Mouse (Mus musculus): Measurements from ENCODE around the gene Map7d1. TPM values are rescaled to one million over a fixed set of nuclear protein-coding genes. Genes with fewer than 3 reads are reported as not detected.

The Map7d1 gene
- total and polyA plus RNA-seq, 2 experiments from 2014 or later, result 71.1 to 115 TPM

- ATAC-seq (no peak), DNase-seq (no peak)
- Histone ChIP-seq H3K4me3 (ENCODE audit: low read depth, low read length) (peak overlapping the region; percentile 95), H3K9me3 (ENCODE audit: low read length) (no peaks in the 10 kb centered on the region), H3K9ac (peak overlapping the region; percentile 60), H3K4me1 (ENCODE audit: insufficient read depth) (peaks cover 15% of the 10 kb centered on the region), H3K36me3 (ENCODE audit: insufficient read depth) (no peaks in the 10 kb centered on the region), H3K4me2 (ENCODE audit: low read depth) (peak overlapping the region; percentile 63), H3K27me3 (ENCODE audit: insufficient read depth, low read length) (no peaks in the 10 kb centered on the region), H3K27ac (ENCODE audit: low read depth, low read length) (peak overlapping the region; percentile 86)
- no peak for TF ChIP-seq CTCF (IDR thresholded peaks at IDR 0.05; ENCODE audit: low read depth)
- WGBS, result 74% methylated on average over 10 of the region's 10 CpGs
Observed at GRCm38 (mm10) chr4:126203336-126203895, 52.7 kb downstream of the Map7d1 start.

DNA sequence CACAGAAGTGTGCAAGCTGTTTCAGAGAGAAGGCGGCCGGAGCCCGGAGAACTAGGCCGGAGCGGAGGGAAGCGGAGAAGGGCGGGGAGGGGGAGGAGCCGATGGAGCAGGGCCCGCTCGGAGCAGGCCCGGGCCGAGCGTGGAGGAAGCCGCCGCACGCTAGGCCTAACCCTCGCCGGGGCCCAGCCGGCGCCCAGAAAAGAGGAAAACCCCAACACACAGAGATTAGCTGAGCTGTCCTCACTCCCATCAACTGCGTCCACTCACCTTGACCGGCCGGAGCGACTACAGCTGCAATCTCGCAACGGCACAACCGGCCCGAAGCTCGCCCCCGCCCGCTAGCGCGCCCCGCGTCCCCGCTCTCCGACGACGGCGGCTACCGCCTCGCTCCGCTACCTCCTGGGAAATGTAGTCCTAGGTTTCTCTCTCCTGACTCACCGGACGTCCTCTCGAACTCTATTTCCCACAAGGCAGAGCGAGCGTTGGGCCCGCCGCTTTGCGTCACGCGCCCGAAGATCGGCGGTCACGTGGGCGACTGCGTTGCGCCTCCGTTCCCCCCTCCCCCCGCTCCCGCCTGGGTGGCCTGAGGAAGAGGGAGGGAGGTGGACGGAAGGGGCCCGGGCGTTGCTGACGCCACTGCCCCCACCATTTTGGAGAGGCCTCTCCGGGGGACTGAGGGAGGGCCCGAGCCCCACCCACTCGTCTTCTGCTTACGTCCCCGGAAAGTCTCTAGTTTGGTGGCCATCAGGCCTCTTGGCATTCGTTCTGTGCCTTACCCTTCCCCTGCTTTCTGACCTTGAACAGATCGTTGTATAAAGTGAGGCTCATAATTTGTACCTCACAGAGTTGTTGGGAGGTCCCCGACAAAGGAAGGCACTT is 53.6 kb downstream of the Map7d1 start, which contains the start of gene Thrap3:
Gene Thrap3 (minus strand): TSS at position 458 of the 879 bp plus-strand sequence.
- Histone ChIP-seq H3K36me3 (ENCODE audit: insufficient read depth) (no peaks in the 10 kb centered on the region), H3K9ac (peak within 1 kb of the TSS; percentile 81), H3K9me3 (ENCODE audit: low read length) (no peaks in the 10 kb centered on the region), H3K4me1 (ENCODE audit: insufficient read depth) (peaks cover 15% of the 10 kb centered on the region), H3K27me3 (ENCODE audit: insufficient read depth, low read length) (no peaks in the 10 kb centered on the region), H3K27ac (ENCODE audit: low read depth, low read length) (peak within 1 kb of the TSS; percentile 93), H3K4me2 (ENCODE audit: low read depth) (peak within 1 kb of the TSS; percentile 63), H3K4me3 (ENCODE audit: low read depth, low read length) (peak within 1 kb of the TSS; percentile 95)
- 3% methylated on average over 64 of the region's 75 CpGs for WGBS
- ATAC-seq (peak; percentile 99), DNase-seq (peak; percentile 98)
- no peak for TF ChIP-seq CTCF (IDR thresholded peaks at IDR 0.05; ENCODE audit: low read depth)

- peak; percentile 44; the same call in 1 of the 2 replicates for TF ChIP-seq CTCF (IDR thresholded peaks at IDR 0.05; ENCODE audit: low read depth)
- Histone ChIP-seq H3K4me2 (ENCODE audit: low read depth) (peak overlapping the region; percentile 60), H3K27ac (ENCODE audit: low read depth, low read length) (peak overlapping the region; percentile 93), H3K4me3 (ENCODE audit: low read depth, low read length) (peak overlapping the region; percentile 95), H3K9ac (peak overlapping the region; percentile 81), H3K4me1 (ENCODE audit: insufficient read depth) (peaks cover 15% of the 10 kb centered on the region), H3K9me3 (ENCODE audit: low read length) (no peaks in the 10 kb centered on the region), H3K36me3 (ENCODE audit: insufficient read depth) (no peaks in the 10 kb centered on the region), H3K27me3 (ENCODE audit: insufficient read depth, low read length) (no peaks in the 10 kb centered on the region)
- under 1% methylated on average over 28 of the region's 28 CpGs for WGBS
- DNase-seq (peak; percentile 43), ATAC-seq (no peak)
Observed at GRCm38 (mm10) chr4:126201514-126202302, 54.4 kb downstream of the Map7d1 start.

- 77% methylated on average over 2 of the region's 2 CpGs for WGBS
- H3K27me3 ChIP-seq (ENCODE audit: insufficient read depth, low read length), result no peaks in the 10 kb centered on the region
- no peak for DNase-seq
- no peak overlapping the region; the same call in 1 of the 2 replicates for H3K9ac ChIP-seq
- peak overlapping the region; percentile 95 for H3K4me3 ChIP-seq (ENCODE audit: low read depth, low read length)
- no peaks in the 10 kb centered on the region for H3K9me3 ChIP-seq (ENCODE audit: low read length)
- no peak for ATAC-seq
- peak overlapping the region; percentile 60 for H3K4me2 ChIP-seq (ENCODE audit: low read depth)
- H3K27ac ChIP-seq (ENCODE audit: low read depth, low read length), result no peak overlapping the region
- H3K36me3 ChIP-seq (ENCODE audit: insufficient read depth), result no peaks in the 10 kb centered on the region
- H3K4me1 ChIP-seq (ENCODE audit: insufficient read depth), result peaks cover 15% of the 10 kb centered on the region
- TF ChIP-seq CTCF (IDR thresholded peaks at IDR 0.05; ENCODE audit: low read depth), result no peak
Observed at GRCm38 (mm10) chr4:126200656-126201055, 55.5 kb downstream of the Map7d1 start.

GRCm38 (mm10) chr4:126200036-126200435 is 56.1 kb downstream of the Map7d1 start:
- no peaks in the 10 kb centered on the region for H3K27me3 ChIP-seq (ENCODE audit: insufficient read depth, low read length)
- H3K9me3 ChIP-seq (ENCODE audit: low read length), result no peaks in the 10 kb centered on the region
- no peak overlapping the region for H3K27ac ChIP-seq (ENCODE audit: low read depth, low read length)
- H3K4me2 ChIP-seq (ENCODE audit: low read depth), result peak overlapping the region; percentile 60; the same call in 1 of the 2 replicates
- H3K9ac ChIP-seq, result no peak overlapping the region; the same call in 1 of the 2 replicates
- H3K4me1 ChIP-seq (ENCODE audit: insufficient read depth), result peaks cover 15% of the 10 kb centered on the region
- 31% methylated on average over 1 of the region's 1 CpGs for WGBS
- no peak for ATAC-seq
- TF ChIP-seq CTCF (IDR thresholded peaks at IDR 0.05; ENCODE audit: low read depth), result no peak
- DNase-seq, result no peak
- no peak overlapping the region for H3K4me3 ChIP-seq (ENCODE audit: low read depth, low read length)
- no peaks in the 10 kb centered on the region for H3K36me3 ChIP-seq (ENCODE audit: insufficient read depth)

DNA sequence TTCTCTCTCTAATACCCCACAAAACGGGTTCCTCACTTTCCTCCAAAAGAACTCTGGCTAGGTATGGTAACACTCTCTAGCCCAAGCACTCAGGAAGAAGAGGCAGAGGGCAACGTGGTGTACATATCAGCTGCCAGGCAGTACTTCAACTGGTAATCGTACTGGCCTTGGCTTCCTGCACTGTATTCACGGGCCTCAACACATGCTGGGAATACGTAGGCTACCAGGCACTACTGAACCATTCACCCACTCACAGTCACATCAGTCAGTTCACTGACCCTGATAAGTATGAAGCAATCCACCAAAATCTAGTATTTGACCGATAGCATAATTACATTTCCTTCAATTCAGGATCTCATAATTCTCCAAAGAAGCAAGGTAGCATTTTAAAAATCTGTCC is 56.6 kb downstream of the Map7d1 start:
- H3K9me3 ChIP-seq (ENCODE audit: low read length), result no peaks in the 10 kb centered on the region
- no peak for DNase-seq
- peaks cover 15% of the 10 kb centered on the region for H3K4me1 ChIP-seq (ENCODE audit: insufficient read depth)
- no peak overlapping the region for H3K4me3 ChIP-seq (ENCODE audit: low read depth, low read length)
- WGBS, result 82% methylated on average over 6 of the region's 6 CpGs
- no peak overlapping the region for H3K27ac ChIP-seq (ENCODE audit: low read depth, low read length)
- H3K36me3 ChIP-seq (ENCODE audit: insufficient read depth), result no peaks in the 10 kb centered on the region
- TF ChIP-seq CTCF (IDR thresholded peaks at IDR 0.05; ENCODE audit: low read depth), result no peak
- no peak for ATAC-seq
- no peaks in the 10 kb centered on the region for H3K27me3 ChIP-seq (ENCODE audit: insufficient read depth, low read length)
- H3K4me2 ChIP-seq (ENCODE audit: low read depth), result no peak overlapping the region
- no peak overlapping the region for H3K9ac ChIP-seq

Measured in forebrain, postnatal 0 days (tissue).